Mouse (Mus musculus) testis, postnatal 14 days (tissue): ENCODE results near the gene Gabbr2.

Experiments used
- DNase-seq: peaks from one replicate; pipeline ENCODE4 v3.0.0; 2021; ENCODE audit warnings: low spot score

The Gabbr2 gene

GRCm38 (mm10) chr4:46862677-46863076, 129.0 kb downstream of the Gabbr2 start:
- no peak for DNase-seq

GRCm38 (mm10) chr4:46860586-46860985, 131.1 kb downstream of the Gabbr2 start:
- no peak for DNase-seq

- no peak for DNase-seq
Measured at GRCm38 (mm10) chr4:46858899-46859298, 132.8 kb downstream of the Gabbr2 start.

GRCm38 (mm10) chr4:46856145-46856544, 135.5 kb downstream of the Gabbr2 start:
- no peak for DNase-seq

GRCm38 (mm10) chr4:46854686-46855385, 136.8 kb downstream of the Gabbr2 start:
- no peak for DNase-seq

GRCm38 (mm10) chr4:46853852-46854460, 137.7 kb downstream of the Gabbr2 start:
- DNase-seq, result no peak

GRCm38 (mm10) chr4:46847745-46848144, 143.9 kb downstream of the Gabbr2 start:
- no peak for DNase-seq

- DNase-seq, result no peak
Measured at GRCm38 (mm10) chr4:46846396-46846795, 145.3 kb downstream of the Gabbr2 start.

- DNase-seq, result no peak
Measured at GRCm38 (mm10) chr4:46844982-46845643, 146.6 kb downstream of the Gabbr2 start.

- no peak for DNase-seq
Measured at GRCm38 (mm10) chr4:46844567-46844966, 147.1 kb downstream of the Gabbr2 start.

GRCm38 (mm10) chr4:46842596-46842995, 149.1 kb downstream of the Gabbr2 start:
- no peak for DNase-seq

- no peak for DNase-seq
Measured at GRCm38 (mm10) chr4:46840146-46840545, 151.5 kb downstream of the Gabbr2 start.

GRCm38 (mm10) chr4:46837362-46837761, 154.3 kb downstream of the Gabbr2 start:
- DNase-seq, result no peak

GRCm38 (mm10) chr4:46836065-46836464, 155.6 kb downstream of the Gabbr2 start:
- DNase-seq, result no peak

GRCm38 (mm10) chr4:46835064-46835463, 156.6 kb downstream of the Gabbr2 start:
- DNase-seq, result no peak

- peak; percentile 26 for DNase-seq
Measured at GRCm38 (mm10) chr4:46832834-46833544, 158.7 kb downstream of the Gabbr2 start.

GRCm38 (mm10) chr4:46829656-46830055, 162.0 kb downstream of the Gabbr2 start:
- DNase-seq, result peak; percentile 33

GRCm38 (mm10) chr4:46828141-46828571, 163.5 kb downstream of the Gabbr2 start:
- no peak for DNase-seq

GRCm38 (mm10) chr4:46827471-46827870, 164.2 kb downstream of the Gabbr2 start:
- DNase-seq, result no peak

- no peak for DNase-seq
Measured at GRCm38 (mm10) chr4:46825846-46826529, 165.7 kb downstream of the Gabbr2 start.

GRCm38 (mm10) chr4:46823738-46824137, 167.9 kb downstream of the Gabbr2 start:
- no peak for DNase-seq

- no peak for DNase-seq
Measured at GRCm38 (mm10) chr4:46821709-46822108, 170.0 kb downstream of the Gabbr2 start.
